Mouse (Mus musculus) adrenal gland, postnatal 25 days (tissue): ENCODE results near the gene Tppp. TPM values are rescaled to one million over a fixed set of nuclear protein-coding genes. Genes with fewer than 3 reads are reported as not detected.

ENCODE experiments used
- total RNA-seq: library from RNA; stranded (reverse); gene quantifications from 2 replicates; pipeline ENCODE4 v1.2.3, GENCODE M21; 2021

Gene Tppp
- total RNA-seq, 1 experiment from 2014 or later, result 6.9 TPM

Other genes with a start within 250 kb of the Tppp start
- gene Nkd2, start 161.8 kb upstream of the Tppp start, total RNA-seq, result 1.2 and 1.8 TPM in 2 replicates
- 1.4 and 3.3 TPM in 2 replicates for gene Trip13, start 71.6 kb upstream of the Tppp start, total RNA-seq
- gene Brd9, start 71.6 kb upstream of the Tppp start, total RNA-seq, result 29.2 and 37.5 TPM in 2 replicates
- gene Zdhhc11, start 45.6 kb upstream of the Tppp start, total RNA-seq, result not detected in 2 replicates
- 3.6 and 6.8 TPM in 2 replicates for gene Cep72, start 52.9 kb downstream of the Tppp start, total RNA-seq
- gene Slc9a3, start 112.0 kb downstream of the Tppp start, total RNA-seq, result 0.09 TPM in 1 of 2 replicates, not detected in the other
- 47.9 and 67.9 TPM in 2 replicates for gene Exoc3, start 199.3 kb downstream of the Tppp start, total RNA-seq